Mouse (Mus musculus) midbrain, embryonic 16.5 days (tissue): ENCODE data around the gene Lrba. TPM values are rescaled to one million over a fixed set of nuclear protein-coding genes. Genes with fewer than 3 reads are reported as not detected.

ENCODE experiments used
- ATAC-seq: fragments of 200-750 bp; cut with Nextera tagmentation; 2 replicates; pipeline ENCODE4 v1.8.0; 2017; ENCODE audit warnings: moderate TSS enrichment
- H3K27ac ChIP-seq: fragments of 300-500 bp; sonication (generic); 2 replicates; pipeline ENCODE4 v1.5.1; 2014; ENCODE audit warnings: mild to moderate bottlenecking, low read length, mixed read lengths
- H3K27me3 ChIP-seq: fragments of 300-500 bp; sonication (generic); 2 replicates; pipeline ENCODE4 v1.6.1; 2014; ENCODE audit warnings: low read depth, low read length, mixed read lengths; ENCODE audit not compliant: control insufficient read depth, insufficient read depth
- H3K36me3 ChIP-seq: fragments of 300-500 bp; sonication (generic); 2 replicates; pipeline ENCODE4 v1.6.1; 2014; ENCODE audit warnings: mild to moderate bottlenecking, low read length, moderate library complexity, mixed read lengths; ENCODE audit not compliant: control insufficient read depth, insufficient read depth
- H3K4me1 ChIP-seq: fragments of 300-500 bp; sonication (generic); 2 replicates; pipeline ENCODE4 v1.6.1; 2014; ENCODE audit warnings: mild to moderate bottlenecking, low read length, mixed read lengths; ENCODE audit not compliant: control insufficient read depth, insufficient read depth
- H3K4me2 ChIP-seq: fragments of 300-500 bp; sonication (generic); 2 replicates; pipeline ENCODE4 v1.6.1; 2014; ENCODE audit warnings: mild to moderate bottlenecking, low read length, mixed read lengths
- H3K4me3 ChIP-seq: fragments of 300-500 bp; sonication (generic); 2 replicates; pipeline ENCODE4 v1.5.1; 2014; ENCODE audit warnings: low read depth, mild to moderate bottlenecking, low read length, moderate library complexity, mixed read lengths
- H3K9ac ChIP-seq: fragments of 300-500 bp; sonication (generic); 2 replicates; pipeline ENCODE4 v1.6.1; 2014; ENCODE audit warnings: low read depth, low read length, mixed read lengths
- H3K9me3 ChIP-seq: fragments of 300-500 bp; sonication (generic); replicated peaks from 2 replicates; pipeline ENCODE4 v1.6.1; 2014; ENCODE audit warnings: mild to moderate bottlenecking, low read length, mixed read lengths; ENCODE audit not compliant: control insufficient read depth, poor library complexity, severe bottlenecking
- WGBS: fragments of 180-500 bp; shearing (Covaris S2); extraction: QIAGEN DNeasy Blood & Tissue Kit; methylation state at CpG from one replicate; pipeline ENCODE4 v1.1.7; 2014; 5-methylcytosine and 5-hydroxymethylcytosine counted together
- polyA plus RNA-seq: library from polyadenylated mRNA; unstranded; fragments of >200 nt; fragmentation: Nextera tagmentation; extraction: Ambion mirVana; gene quantifications from 2 replicates; pipeline ENCODE4 v1.2.1, GENCODE M21; 2015

Gene Lrba
- polyA plus RNA-seq, 1 experiment from 2014 or later, result 4.5 TPM

- Histone ChIP-seq H3K9ac (no peak overlapping the region), H3K4me2 (no peak overlapping the region), H3K36me3 (no peaks in the 10 kb centered on the region), H3K4me3 (no peak overlapping the region), H3K27ac (no peak overlapping the region), H3K27me3 (no peaks in the 10 kb centered on the region), H3K4me1 (no peaks in the 10 kb centered on the region), H3K9me3 (no peaks in the 10 kb centered on the region)
- ATAC-seq, result no peak
- 90% methylated on average over 1 of the region's 1 CpGs for WGBS
Observed at GRCm38 (mm10) chr3:86251212-86251611, 26.7 kb downstream of the Lrba start.

- Histone ChIP-seq H3K9me3 (no peaks in the 10 kb centered on the region), H3K36me3 (no peaks in the 10 kb centered on the region), H3K9ac (no peak overlapping the region), H3K4me3 (no peak overlapping the region), H3K4me1 (no peaks in the 10 kb centered on the region), H3K4me2 (no peak overlapping the region), H3K27ac (no peak overlapping the region), H3K27me3 (no peaks in the 10 kb centered on the region)
- no peak for ATAC-seq
Observed at GRCm38 (mm10) chr3:86252588-86252987, 28.1 kb downstream of the Lrba start.

GRCm38 (mm10) chr3:86253071-86253470 is 28.6 kb downstream of the Lrba start:
- Histone ChIP-seq H3K4me1 (no peaks in the 10 kb centered on the region), H3K27me3 (no peaks in the 10 kb centered on the region), H3K36me3 (no peaks in the 10 kb centered on the region), H3K4me2 (no peak overlapping the region), H3K4me3 (no peak overlapping the region), H3K27ac (no peak overlapping the region), H3K9ac (no peak overlapping the region), H3K9me3 (no peaks in the 10 kb centered on the region)
- ATAC-seq, result no peak
- 77% methylated on average over 3 of the region's 3 CpGs for WGBS

GRCm38 (mm10) chr3:86253791-86254190 is 29.3 kb downstream of the Lrba start:
- no peak overlapping the region for H3K4me3 ChIP-seq
- no peaks in the 10 kb centered on the region for H3K9me3 ChIP-seq
- WGBS, result 72% methylated on average over 1 of the region's 1 CpGs
- no peak overlapping the region for H3K9ac ChIP-seq
- no peak overlapping the region for H3K27ac ChIP-seq
- ATAC-seq, result no peak
- H3K27me3 ChIP-seq, result no peaks in the 10 kb centered on the region
- no peak overlapping the region for H3K4me2 ChIP-seq
- no peaks in the 10 kb centered on the region for H3K4me1 ChIP-seq
- no peaks in the 10 kb centered on the region for H3K36me3 ChIP-seq

- 0 out of 2 replicates have a peak, but pooled peaks have one; percentile 60 for ATAC-seq
- no peaks in the 10 kb centered on the region for H3K27me3 ChIP-seq
- no peak overlapping the region for H3K4me2 ChIP-seq
- no peak overlapping the region for H3K9ac ChIP-seq
- H3K27ac ChIP-seq, result no peak overlapping the region
- H3K4me1 ChIP-seq, result no peaks in the 10 kb centered on the region
- H3K4me3 ChIP-seq, result no peak overlapping the region
- 3% methylated on average over 1 of the region's 1 CpGs for WGBS
- H3K36me3 ChIP-seq, result no peaks in the 10 kb centered on the region
- no peaks in the 10 kb centered on the region for H3K9me3 ChIP-seq
Observed at GRCm38 (mm10) chr3:86268074-86268702, 43.7 kb downstream of the Lrba start.

DNA sequence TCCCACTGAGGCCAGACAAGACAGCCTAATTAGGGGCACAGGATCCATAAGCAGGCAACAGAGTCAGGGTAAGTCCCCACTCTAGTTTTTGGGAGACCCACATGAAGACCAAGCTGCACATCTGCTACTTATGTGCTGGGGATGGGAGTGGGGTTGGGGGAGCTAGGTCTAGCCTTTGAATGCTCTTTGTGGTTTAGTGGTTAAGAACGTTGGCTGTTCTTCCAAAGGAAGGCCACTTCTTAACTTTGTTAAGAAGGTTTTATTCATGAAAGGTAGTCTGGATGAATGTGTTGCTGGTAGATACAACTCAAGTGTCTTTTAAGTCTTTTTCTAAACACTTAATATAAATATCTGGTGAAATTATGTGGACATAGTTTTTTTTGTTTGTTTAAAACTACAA is 51.2 kb downstream of the Lrba start:
- H3K27me3 ChIP-seq, result no peaks in the 10 kb centered on the region
- no peak overlapping the region for H3K4me3 ChIP-seq
- no peaks in the 10 kb centered on the region for H3K36me3 ChIP-seq
- no peak for ATAC-seq
- WGBS, result 66% methylated on average over 1 of the region's 1 CpGs
- H3K4me2 ChIP-seq, result no peak overlapping the region
- no peaks in the 10 kb centered on the region for H3K9me3 ChIP-seq
- no peak overlapping the region for H3K9ac ChIP-seq
- H3K27ac ChIP-seq, result no peak overlapping the region
- no peaks in the 10 kb centered on the region for H3K4me1 ChIP-seq

- 50% methylated on average over 8 of the region's 8 CpGs for WGBS
- Histone ChIP-seq H3K4me2 (no peak overlapping the region), H3K9me3 (no peaks in the 10 kb centered on the region), H3K27ac (no peak overlapping the region), H3K36me3 (no peaks in the 10 kb centered on the region), H3K4me3 (no peak overlapping the region), H3K4me1 (no peaks in the 10 kb centered on the region), H3K9ac (no peak overlapping the region), H3K27me3 (no peaks in the 10 kb centered on the region)
- ATAC-seq, result no peak
Observed at GRCm38 (mm10) chr3:86291326-86291725, 66.8 kb downstream of the Lrba start.

- H3K4me3 ChIP-seq, result no peak overlapping the region
- no peaks in the 10 kb centered on the region for H3K36me3 ChIP-seq
- no peak overlapping the region for H3K9ac ChIP-seq
- no peaks in the 10 kb centered on the region for H3K4me1 ChIP-seq
- 96% methylated on average over 1 of the region's 1 CpGs for WGBS
- no peak overlapping the region for H3K4me2 ChIP-seq
- no peaks in the 10 kb centered on the region for H3K27me3 ChIP-seq
- no peaks in the 10 kb centered on the region for H3K9me3 ChIP-seq
- no peak for ATAC-seq
- no peak overlapping the region for H3K27ac ChIP-seq
Observed at GRCm38 (mm10) chr3:86294866-86295265, 70.4 kb downstream of the Lrba start.

DNA sequence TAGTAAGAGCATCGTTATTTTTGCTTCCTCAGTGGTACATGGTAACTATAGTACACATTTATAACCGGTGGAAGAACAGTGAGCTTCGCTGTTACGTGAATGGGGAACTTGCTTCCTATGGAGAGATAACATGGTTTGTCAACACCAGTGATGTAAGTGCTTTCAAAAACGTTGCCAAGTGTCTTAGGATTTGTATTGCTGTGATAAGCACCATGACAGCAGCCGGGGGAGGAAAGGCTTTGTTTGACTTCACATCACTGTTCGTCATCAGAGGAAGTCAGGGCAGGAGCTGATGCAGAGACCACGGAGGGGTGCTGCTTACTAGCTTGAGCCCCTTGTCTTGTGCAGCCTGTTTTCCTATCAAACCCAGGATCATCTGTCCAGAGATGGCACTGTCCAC is 71.7 kb downstream of the Lrba start:
- no peaks in the 10 kb centered on the region for H3K36me3 ChIP-seq
- H3K27ac ChIP-seq, result no peak overlapping the region
- no peak overlapping the region for H3K9ac ChIP-seq
- no peak for ATAC-seq
- H3K4me3 ChIP-seq, result no peak overlapping the region
- no peaks in the 10 kb centered on the region for H3K27me3 ChIP-seq
- no peaks in the 10 kb centered on the region for H3K9me3 ChIP-seq
- H3K4me2 ChIP-seq, result no peak overlapping the region
- no peaks in the 10 kb centered on the region for H3K4me1 ChIP-seq
- 53% methylated on average over 8 of the region's 8 CpGs for whole genome bisulfite sequencing
